Mouse (Mus musculus): ENCODE measurements around the gene Grk6.

DNA sequence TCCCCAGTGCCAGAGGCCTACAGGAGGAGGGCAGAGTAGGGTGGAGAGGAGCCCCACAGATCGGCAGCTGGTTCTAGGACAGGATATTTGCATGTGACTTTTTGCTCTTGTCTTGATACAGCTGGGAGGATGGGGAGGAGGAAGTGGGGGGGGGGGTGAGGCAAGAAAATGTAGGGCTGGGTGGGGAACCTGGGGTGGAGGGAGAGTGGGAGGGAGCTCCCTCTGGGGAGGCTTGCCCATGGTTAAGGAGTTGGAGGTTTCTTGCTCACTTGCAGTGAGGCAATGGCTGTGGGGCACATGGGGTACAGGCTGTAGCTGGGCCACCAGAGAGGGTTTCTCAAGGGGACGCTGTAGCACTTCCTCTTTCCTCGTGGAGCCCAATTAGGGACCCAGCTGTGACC, 2.7 kb downstream of the Grk6 start:
- TF ChIP-seq CTCF (IDR thresholded peaks at IDR 0.05; ENCODE audit: control insufficient read depth, insufficient read depth, low read length) (no peak), POLR2A (IDR thresholded peaks at IDR 0.05; ENCODE audit: borderline replicate concordance, control insufficient read depth, low read depth, low read length) (0 out of 2 replicates have a peak, but pooled peaks have one; percentile 22)

Measured in bone marrow, adult 2 months (tissue).